Mouse (Mus musculus): ENCODE measurements at regions not wholly inside any gene's neighbourhood (a gene's known extent, or its start where the extent isn't known, plus 50 kb on each side); places are given as distances from the start of the nearest gene placed in this dataset.
"Not testable (repeated sequence)": the region's sequence is repeated elsewhere in the genome, so short reads cannot be mapped to it uniquely, and the experiment has no call there.

DNA sequence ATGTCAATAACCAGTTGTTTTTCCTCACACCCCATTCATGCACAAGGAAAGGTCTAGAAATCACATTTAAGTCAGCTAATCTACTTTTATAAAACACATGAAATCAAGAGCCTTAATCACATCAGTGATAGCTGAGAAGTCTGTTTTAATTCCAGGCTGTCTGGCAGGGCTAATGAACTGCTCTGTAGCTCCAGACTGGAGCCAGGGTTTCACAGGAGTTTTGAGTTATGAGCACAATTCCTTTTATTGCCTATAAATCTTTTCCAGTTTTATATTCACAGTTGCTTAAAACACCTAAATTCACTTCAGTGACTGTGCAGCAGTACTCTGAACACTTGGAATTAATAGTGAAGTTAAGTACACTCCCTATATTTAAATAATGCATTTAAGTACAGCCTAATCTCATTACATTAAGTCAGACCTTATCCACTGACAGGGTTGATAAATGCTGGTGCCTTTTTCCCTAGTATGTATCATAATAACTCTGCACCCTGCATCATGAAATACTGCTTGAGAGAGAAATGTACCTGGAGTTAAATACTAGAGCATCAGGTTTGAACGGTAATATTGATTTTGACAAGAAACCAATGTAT, 198.6 kb upstream of the Gria4 start:
- DNase-seq: no peak

DNA sequence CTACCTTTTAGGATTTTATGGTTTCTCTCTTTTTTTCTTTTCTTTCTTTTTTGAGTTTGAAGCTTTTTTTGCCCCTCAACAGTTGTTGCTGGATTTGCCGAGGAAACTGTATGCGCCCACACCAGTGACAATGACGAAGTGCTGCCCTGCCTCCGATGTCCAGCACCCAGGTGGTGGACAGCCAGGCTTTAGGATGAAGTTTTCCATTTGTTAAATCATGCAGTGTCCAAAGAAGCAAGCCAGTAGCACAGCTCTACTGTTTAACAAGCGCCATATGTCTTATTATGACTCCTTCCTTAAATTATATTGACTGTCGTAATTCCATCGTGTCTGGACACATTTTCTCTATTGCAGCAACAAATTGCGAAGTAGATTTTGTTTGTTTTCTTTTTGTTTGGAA, 183.4 kb upstream of the Gria4 start:
- DNase-seq: not testable (repeated sequence)

GRCm38 (mm10) chr9:4977537-4977936, 181.5 kb upstream of the Gria4 start:
- DNase-seq: no peak

DNA sequence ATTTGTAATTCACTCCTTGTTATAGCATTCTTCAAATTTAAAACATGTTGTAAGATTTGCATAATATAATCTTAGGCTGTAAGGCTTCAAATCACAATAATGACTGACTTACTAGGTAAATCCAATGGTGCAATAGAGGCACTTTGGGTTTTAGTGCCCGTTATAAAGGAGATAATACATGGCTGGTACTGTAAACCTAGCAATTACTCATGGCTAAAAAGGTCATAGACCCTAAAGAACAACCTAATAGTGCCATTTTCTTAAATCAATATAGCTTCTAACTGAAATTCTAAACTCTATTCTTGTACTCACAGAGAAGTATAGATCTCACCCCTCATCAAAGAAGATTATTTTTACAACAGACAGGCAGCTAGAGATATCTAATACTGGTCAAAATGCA, 179.0 kb upstream of the Gria4 start:
- no peak for DNase-seq

GRCm38 (mm10) chr9:4931861-4932260, 135.8 kb upstream of the Gria4 start:
- peak; percentile 21 for DNase-seq

- peak; percentile 83 for DNase-seq
Measured at GRCm38 (mm10) chr9:4930362-4930761, 134.3 kb upstream of the Gria4 start.

- DNase-seq: no peak
Measured at GRCm38 (mm10) chr9:4910543-4910942, 114.5 kb upstream of the Gria4 start.

- DNase-seq: no peak
Measured at GRCm38 (mm10) chr9:4885479-4885878, 89.4 kb upstream of the Gria4 start.

All from cerebellum, adult 8-10 months (tissue).